Mouse (Mus musculus) regulatory T cell (primary cell): ENCODE data around the gene Cdkn2d.

Experiments
- in situ Hi-C: fragments of 300-600 bp; cut with MboI, MseI; formaldehyde crosslinking; loops from one replicate; pipeline ENCODE4 v1.15.1; 2025; ENCODE audit warnings: high pct_unique_total_duplicates

Gene Cdkn2d

GRCm38 (mm10) chr9:21248326-21248725 is 42.9 kb downstream of the Cdkn2d start, which contains the start of gene S1pr5:
S1pr5 (minus strand) TSS chr9:21248443.
- in situ Hi-C loops = no loop called here

DNA sequence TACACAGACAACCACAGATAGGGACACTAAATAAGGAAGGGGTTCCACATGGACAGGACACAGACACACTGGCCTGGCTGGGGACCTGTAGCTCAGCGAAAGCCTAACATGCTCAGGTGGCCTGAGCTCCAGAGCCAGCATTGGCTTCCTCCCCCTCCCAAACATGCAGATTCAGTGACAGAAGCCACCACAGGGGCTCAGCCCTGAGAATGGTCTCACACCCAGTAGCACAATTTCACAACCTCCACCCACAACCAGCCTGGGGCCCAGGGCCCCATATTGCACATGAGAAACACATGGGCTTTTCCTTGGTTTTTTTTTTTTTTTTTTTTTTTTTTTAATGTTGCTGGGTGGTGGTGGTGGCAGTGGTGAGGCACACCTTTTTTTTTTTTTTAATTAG is 44.9 kb downstream of the Cdkn2d start:
- in situ Hi-C loops = no loop called here

- in situ Hi-C loops = no loop called here
Measured at GRCm38 (mm10) chr9:21245113-21245487, 46.1 kb downstream of the Cdkn2d start.

GRCm38 (mm10) chr9:21244428-21245112 is 46.6 kb downstream of the Cdkn2d start:
- in situ Hi-C loops = no loop called here

DNA sequence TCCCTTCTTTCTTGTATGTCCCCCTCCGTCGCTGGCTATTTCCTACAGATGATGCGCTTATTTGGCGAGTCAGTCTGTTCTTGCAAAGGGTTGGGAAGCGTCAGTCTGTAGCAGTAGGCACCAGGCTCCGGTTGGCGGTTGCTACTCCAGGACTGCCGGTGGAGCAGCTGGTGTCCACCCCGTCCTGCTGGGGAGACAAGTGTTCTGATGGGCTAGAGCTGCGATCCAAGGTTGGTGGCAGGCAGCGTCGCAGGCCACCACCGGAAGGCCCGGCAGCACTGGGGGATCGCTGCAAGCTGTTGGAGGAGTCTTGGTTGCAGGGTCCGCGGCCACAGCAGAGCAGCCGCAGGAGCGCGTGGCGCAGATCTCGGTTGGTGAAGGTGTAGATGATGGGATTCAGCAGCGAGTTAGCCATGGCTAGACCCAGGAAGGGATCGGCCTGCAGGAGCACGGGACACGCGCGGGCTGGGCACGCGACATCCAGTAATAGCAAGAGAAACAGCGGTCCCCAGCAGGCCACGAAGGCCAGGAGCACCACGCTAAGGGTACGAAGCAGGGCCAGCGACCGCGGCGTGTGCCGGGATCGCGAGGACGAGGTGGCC is 47.3 kb downstream of the Cdkn2d start:
- in situ Hi-C loops = no loop called here

GRCm38 (mm10) chr9:21241343-21241742 is 49.9 kb downstream of the Cdkn2d start:
- in situ Hi-C loops = no loop called here

DNA sequence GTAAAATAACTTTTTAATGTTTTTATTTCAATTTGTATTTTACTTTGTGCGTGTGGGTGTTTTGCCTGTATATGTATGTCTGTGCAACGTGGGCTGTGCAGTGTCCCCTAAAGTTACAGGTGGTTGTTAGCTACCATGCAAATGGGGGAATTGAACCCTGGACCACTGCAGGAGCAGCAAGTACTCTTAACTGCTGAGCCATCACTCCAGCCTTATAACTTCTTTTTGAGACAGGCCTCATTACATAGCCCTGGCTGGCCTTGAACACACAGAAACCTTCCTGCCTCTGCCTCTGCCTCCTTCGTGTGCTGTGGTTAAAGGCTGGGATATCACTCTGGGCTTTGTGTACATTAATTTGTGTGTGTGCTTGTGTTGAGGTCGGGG is 51.8 kb downstream of the Cdkn2d start:
- in situ Hi-C loops = no loop called here

GRCm38 (mm10) chr9:21238733-21239464 is 52.3 kb downstream of the Cdkn2d start, which contains the start of gene Keap1:
Keap1 (minus strand) TSS chr9:21239361.
- in situ Hi-C loops = no loop called here
